Mouse (Mus musculus) hindbrain, embryonic 13.5 days (tissue): Measurements from ENCODE around the gene Acbd6. TPM values are rescaled to one million over a fixed set of nuclear protein-coding genes. Genes with fewer than 3 reads are reported as not detected.

Experiments
- ATAC-seq: fragments of 200-750 bp; cut with Nextera tagmentation; 2 replicates; pipeline ENCODE4 v1.8.0; 2017; ENCODE audit warnings: moderate TSS enrichment; ENCODE audit not compliant: low FRiP score
- H3K27ac ChIP-seq: fragments of 300-500 bp; sonication (generic); 2 replicates; pipeline ENCODE4 v1.5.1; 2015; ENCODE audit warnings: inconsistent platforms, mild to moderate bottlenecking, moderate library complexity
- H3K27me3 ChIP-seq: fragments of 300-500 bp; sonication (generic); 2 replicates; pipeline ENCODE4 v1.6.1; 2015; ENCODE audit warnings: mild to moderate bottlenecking, inconsistent platforms
- H3K36me3 ChIP-seq: fragments of 300-500 bp; sonication (generic); 2 replicates; pipeline ENCODE4 v1.6.1; 2015; ENCODE audit warnings: mild to moderate bottlenecking, inconsistent platforms
- H3K4me1 ChIP-seq: fragments of 300-500 bp; sonication (generic); replicated peaks from 2 replicates; pipeline ENCODE4 v1.6.1; 2015; ENCODE audit warnings: inconsistent platforms
- H3K4me2 ChIP-seq: fragments of 300-500 bp; sonication (generic); 2 replicates; pipeline ENCODE4 v1.6.1; 2015; ENCODE audit warnings: inconsistent platforms, mild to moderate bottlenecking, moderate library complexity
- H3K4me3 ChIP-seq: fragments of 300-500 bp; sonication (generic); 2 replicates; pipeline ENCODE4 v1.5.1; 2015; ENCODE audit warnings: mild to moderate bottlenecking, inconsistent platforms
- H3K9ac ChIP-seq: fragments of 300-500 bp; sonication (generic); 2 replicates; pipeline ENCODE4 v1.6.1; 2015; ENCODE audit warnings: mild to moderate bottlenecking, inconsistent platforms
- H3K9me3 ChIP-seq: fragments of 300-500 bp; sonication (generic); 2 replicates; pipeline ENCODE4 v1.6.1; 2016; ENCODE audit warnings: inconsistent platforms
- WGBS: fragments of 180-500 bp; shearing (Covaris S2); methylation state at CpG from one replicate; pipeline ENCODE4 v1.1.7; 2015; 5-methylcytosine and 5-hydroxymethylcytosine counted together
- polyA plus RNA-seq: library from polyadenylated mRNA; unstranded; fragments of >200 nt; fragmentation: Nextera tagmentation; extraction: Ambion mirVana; gene quantifications from 2 replicates; pipeline ENCODE4 v1.2.1, GENCODE M21; 2015

Gene Acbd6
- polyA plus RNA-seq, 1 experiment from 2014 or later, result 81.2 TPM

DNA sequence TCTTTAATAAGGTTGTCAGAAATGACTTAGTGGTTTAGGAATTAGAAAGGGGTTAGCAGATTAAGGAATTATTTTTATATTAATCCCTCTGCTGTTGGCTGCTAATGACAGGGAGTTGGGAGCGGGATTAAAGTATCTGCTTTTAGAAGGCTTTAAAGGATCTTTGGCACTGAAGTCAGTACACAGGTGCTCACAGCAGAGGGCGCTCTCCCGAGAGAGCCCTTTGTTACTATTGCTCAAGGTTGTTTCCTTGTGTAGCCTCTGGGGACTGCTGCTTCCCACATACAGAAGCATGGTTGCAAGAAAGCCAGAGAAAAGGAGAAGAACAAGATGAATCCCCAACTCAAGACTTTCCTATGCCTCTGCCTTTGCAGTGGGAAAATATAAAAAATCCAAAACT is 6.8 kb downstream of the Acbd6 start:
- no peak for ATAC-seq
- H3K27me3 ChIP-seq, result no peaks in the 10 kb centered on the region

DNA sequence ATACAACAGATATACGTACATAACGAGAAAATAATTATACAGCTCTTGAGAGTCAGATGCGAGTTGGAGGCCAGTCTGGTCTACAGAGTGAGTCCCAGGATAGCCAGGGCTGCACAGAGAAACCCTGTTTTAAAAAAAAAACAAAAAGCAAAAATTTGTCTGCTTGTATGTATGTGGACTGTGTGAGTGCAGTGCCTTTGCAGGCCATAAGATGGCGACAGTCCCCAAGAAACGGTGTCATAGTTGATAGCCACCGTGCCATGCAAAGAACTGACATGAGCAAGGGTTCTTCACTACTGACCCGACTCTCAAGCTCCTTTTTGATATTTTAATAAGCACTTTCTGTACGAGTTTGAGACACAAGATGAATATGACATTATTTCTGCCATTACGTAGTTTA is 10.2 kb downstream of the Acbd6 start:
- H3K9me3 ChIP-seq, result no peaks in the 10 kb centered on the region
- peaks cover 43% of the 10 kb centered on the region for H3K36me3 ChIP-seq
- no peak overlapping the region for H3K4me2 ChIP-seq
- H3K4me3 ChIP-seq, result no peak overlapping the region
- H3K27ac ChIP-seq, result no peak overlapping the region
- no peak overlapping the region for H3K9ac ChIP-seq
- no peaks in the 10 kb centered on the region for H3K27me3 ChIP-seq
- 94% methylated on average over 9 of the region's 9 CpGs for WGBS
- H3K4me1 ChIP-seq, result no peaks in the 10 kb centered on the region
- ATAC-seq, result no peak

More for the DNA sequence above, 6.8 kb downstream of the Acbd6 start:
- peaks cover 19% of the 10 kb centered on the region for H3K4me1 ChIP-seq
- no peak overlapping the region for H3K9ac ChIP-seq
- H3K9me3 ChIP-seq, result no peaks in the 10 kb centered on the region
- H3K36me3 ChIP-seq, result peaks cover 28% of the 10 kb centered on the region
- no peak overlapping the region for H3K27ac ChIP-seq
- no peak overlapping the region for H3K4me3 ChIP-seq
- H3K4me2 ChIP-seq, result no peak overlapping the region
- 21% methylated on average over 3 of the region's 3 CpGs for WGBS

DNA sequence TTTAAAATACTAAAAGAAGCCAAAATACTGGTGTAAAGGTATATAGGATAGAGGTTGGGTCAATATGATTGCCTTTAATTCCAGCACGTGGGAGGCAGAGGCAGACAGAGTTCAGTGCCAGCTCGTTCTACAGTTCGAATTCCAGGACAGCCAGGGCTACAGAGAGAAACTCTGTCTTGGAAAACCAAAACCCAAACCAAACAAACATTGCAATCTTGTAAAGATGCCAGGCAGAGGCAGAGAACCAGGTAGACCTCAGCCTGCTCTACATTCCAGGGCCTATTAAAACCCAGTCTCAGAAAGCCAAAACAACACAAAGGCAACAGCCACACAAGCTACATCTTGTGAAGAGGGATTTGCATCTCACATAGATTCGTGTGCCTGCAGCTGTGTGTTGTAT is 11.4 kb downstream of the Acbd6 start:
- Histone ChIP-seq H3K27me3 (no peaks in the 10 kb centered on the region), H3K9ac (no peak overlapping the region), H3K9me3 (no peaks in the 10 kb centered on the region), H3K4me2 (no peak overlapping the region), H3K36me3 (peaks cover 45% of the 10 kb centered on the region), H3K27ac (no peak overlapping the region), H3K4me1 (no peaks in the 10 kb centered on the region), H3K4me3 (no peak overlapping the region)
- ATAC-seq, result no peak
- WGBS, result 95% methylated on average over 4 of the region's 4 CpGs

DNA sequence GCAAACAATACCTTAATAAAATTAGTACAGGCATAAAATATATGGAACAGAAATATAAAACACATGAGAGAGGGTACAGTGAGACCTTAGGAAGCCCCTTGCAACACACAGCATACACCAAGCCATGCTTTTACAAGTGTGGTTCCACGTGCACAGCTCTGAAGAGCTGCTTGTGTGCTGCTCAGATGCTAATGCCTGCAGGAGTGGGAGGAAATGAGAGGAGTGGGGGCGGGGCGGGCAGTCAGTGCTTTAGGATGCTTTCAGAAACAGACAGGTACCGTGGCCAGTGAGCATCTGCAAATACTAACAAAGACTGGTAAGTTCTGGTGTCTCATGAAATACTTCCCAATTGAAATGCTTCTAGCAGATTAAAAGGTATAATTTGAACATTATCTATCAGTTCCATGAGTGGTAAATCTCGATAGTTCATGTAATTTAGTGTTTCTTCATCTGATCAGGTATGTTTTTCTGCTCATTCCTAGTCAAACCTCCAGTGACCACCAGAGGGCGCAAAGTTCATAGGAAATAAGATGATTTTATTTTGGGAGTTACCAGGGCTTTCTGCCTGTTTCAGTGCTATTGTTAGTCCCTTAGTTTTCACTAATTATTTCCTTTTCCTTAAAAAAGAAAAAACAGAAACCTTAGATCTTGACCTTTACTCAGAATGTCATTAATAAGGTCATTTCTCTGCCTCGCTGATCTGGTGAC is 17.2 kb downstream of the Acbd6 start:
- 31% methylated on average over 7 of the region's 7 CpGs for WGBS
- peaks cover 16% of the 10 kb centered on the region for H3K36me3 ChIP-seq
- no peaks in the 10 kb centered on the region for H3K27me3 ChIP-seq
- no peaks in the 10 kb centered on the region for H3K4me1 ChIP-seq
- H3K4me2 ChIP-seq, result no peak overlapping the region
- H3K9ac ChIP-seq, result no peak overlapping the region
- H3K9me3 ChIP-seq, result no peaks in the 10 kb centered on the region
- H3K4me3 ChIP-seq, result no peak overlapping the region
- peak; percentile 63 for ATAC-seq
- H3K27ac ChIP-seq, result no peak overlapping the region

DNA sequence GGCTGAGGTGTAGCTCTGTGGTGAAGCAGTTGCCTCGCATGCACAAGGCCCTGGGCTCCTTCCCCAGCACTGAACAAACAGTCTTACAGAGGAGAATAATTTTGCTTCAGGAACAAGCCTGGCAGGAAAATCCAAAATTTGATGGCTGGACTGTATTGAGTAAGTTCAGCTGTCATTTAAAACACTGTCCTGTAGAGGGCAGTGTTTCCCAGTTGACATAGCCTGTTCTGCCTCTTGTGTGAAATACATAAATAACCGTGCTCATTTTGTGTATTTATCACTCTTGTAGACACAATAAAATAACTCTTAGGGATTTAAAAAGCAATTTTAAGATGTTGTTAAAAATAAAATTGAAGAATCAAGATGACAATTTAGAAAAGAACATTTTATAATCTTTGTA is 18.5 kb downstream of the Acbd6 start:
- peak; percentile 65 for ATAC-seq
- no peaks in the 10 kb centered on the region for H3K4me1 ChIP-seq
- no peak overlapping the region for H3K9ac ChIP-seq
- H3K4me3 ChIP-seq, result no peak overlapping the region
- 28% methylated on average over 2 of the region's 2 CpGs for WGBS
- no peak overlapping the region for H3K4me2 ChIP-seq
- H3K27ac ChIP-seq, result no peak overlapping the region
- no peaks in the 10 kb centered on the region for H3K9me3 ChIP-seq
- peaks cover 14% of the 10 kb centered on the region for H3K36me3 ChIP-seq
- H3K27me3 ChIP-seq, result no peaks in the 10 kb centered on the region

DNA sequence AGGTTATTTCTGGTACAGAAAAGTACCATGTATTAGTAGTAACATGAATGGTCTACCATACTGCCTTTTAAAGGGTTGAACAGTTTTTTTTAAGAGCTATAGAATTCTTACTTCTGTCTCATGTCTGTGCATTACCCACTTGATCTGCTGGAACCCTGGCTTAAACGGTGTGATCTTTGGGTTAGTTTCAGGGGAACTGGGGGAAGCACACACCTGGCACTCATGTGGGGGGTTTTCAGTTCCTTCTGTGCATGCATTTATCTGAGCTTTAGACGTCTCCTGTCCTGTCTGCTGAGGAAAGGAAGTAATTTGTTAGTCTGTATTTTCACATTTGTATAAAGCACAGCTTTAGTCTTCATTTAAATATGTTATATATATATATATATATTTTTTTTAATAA is 19.4 kb downstream of the Acbd6 start:
- H3K9me3 ChIP-seq, result no peaks in the 10 kb centered on the region
- H3K9ac ChIP-seq, result no peak overlapping the region
- no peak overlapping the region for H3K27ac ChIP-seq
- H3K4me1 ChIP-seq, result no peaks in the 10 kb centered on the region
- no peak overlapping the region for H3K4me3 ChIP-seq
- H3K4me2 ChIP-seq, result no peak overlapping the region
- peaks cover 10% of the 10 kb centered on the region for H3K36me3 ChIP-seq
- WGBS, result 68% methylated on average over 2 of the region's 2 CpGs
- no peaks in the 10 kb centered on the region for H3K27me3 ChIP-seq
- ATAC-seq, result no peak

DNA sequence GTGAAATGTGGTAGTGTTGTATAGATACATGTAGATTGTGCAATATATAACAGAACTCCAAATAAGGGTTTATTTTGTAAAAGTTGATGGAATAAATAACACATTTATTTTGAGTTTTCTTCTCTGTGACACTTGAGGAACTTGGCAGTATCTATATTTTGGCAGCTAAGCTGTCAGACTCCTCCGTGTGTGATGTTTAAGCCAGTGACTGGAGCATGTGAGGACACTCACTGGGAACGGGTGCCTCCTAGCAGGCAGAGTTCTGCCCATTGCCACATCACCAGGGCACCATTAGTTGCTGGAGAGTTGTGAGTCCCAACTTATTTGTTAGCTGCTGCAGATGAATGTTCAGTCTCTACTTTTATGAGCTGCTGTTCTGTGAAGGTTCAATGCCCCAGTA is 30.0 kb downstream of the Acbd6 start:
- H3K4me3 ChIP-seq, result no peak overlapping the region
- no peaks in the 10 kb centered on the region for H3K4me1 ChIP-seq
- H3K4me2 ChIP-seq, result no peak overlapping the region
- no peak overlapping the region for H3K27ac ChIP-seq
- 93% methylated on average over 2 of the region's 2 CpGs for WGBS
- ATAC-seq, result no peak
- H3K27me3 ChIP-seq, result no peaks in the 10 kb centered on the region
- H3K36me3 ChIP-seq, result no peaks in the 10 kb centered on the region
- no peaks in the 10 kb centered on the region for H3K9me3 ChIP-seq
- no peak overlapping the region for H3K9ac ChIP-seq

DNA sequence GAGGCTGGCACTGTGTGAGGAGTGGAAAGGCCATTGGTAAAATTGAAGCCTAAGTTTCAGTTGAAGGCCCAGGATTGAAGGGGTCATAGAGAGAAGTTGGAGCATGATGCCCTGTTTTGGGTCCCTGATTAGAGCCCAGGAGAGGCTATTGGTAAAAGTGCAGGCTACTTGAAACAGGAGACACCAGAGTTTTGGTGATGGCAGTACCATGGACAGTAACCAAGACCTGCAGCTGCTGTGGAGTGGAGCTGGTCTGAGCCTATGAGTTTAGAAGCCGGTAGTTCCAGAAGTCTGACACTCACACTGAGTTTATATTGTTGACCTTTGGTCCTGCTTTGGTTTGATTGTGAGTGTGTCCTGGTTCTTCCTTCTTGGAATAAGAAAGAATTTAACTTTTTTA is 36.2 kb downstream of the Acbd6 start:
- H3K27ac ChIP-seq, result no peak overlapping the region
- no peaks in the 10 kb centered on the region for H3K27me3 ChIP-seq
- no peak overlapping the region for H3K4me2 ChIP-seq
- no peaks in the 10 kb centered on the region for H3K36me3 ChIP-seq
- no peak overlapping the region for H3K9ac ChIP-seq
- H3K4me3 ChIP-seq, result no peak overlapping the region
- H3K9me3 ChIP-seq, result no peaks in the 10 kb centered on the region
- no peak for ATAC-seq
- 81% methylated on average over 1 of the region's 1 CpGs for WGBS
- H3K4me1 ChIP-seq, result no peaks in the 10 kb centered on the region

DNA sequence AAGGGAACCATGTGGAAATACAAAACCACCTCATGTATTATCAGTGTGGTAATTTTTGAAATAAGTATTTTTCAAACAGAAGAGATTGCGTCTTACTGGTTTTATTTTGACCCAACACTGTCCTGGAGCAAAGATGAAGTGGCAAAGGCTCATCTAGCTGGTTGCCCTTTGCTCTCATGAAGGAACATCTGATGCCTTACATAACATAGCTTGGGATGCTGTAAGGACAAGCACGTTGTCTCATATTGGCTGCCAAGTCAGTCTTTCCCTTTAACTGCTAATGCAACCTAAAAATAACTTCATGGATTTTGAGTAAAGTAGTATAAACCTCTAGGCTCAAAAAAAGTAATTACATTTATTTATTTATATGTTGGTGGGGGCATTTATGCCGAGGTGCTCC is 38.7 kb downstream of the Acbd6 start:
- Histone ChIP-seq H3K4me3 (no peak overlapping the region), H3K27me3 (no peaks in the 10 kb centered on the region), H3K9me3 (no peaks in the 10 kb centered on the region), H3K9ac (no peak overlapping the region), H3K4me1 (no peaks in the 10 kb centered on the region), H3K27ac (no peak overlapping the region), H3K4me2 (no peak overlapping the region), H3K36me3 (no peaks in the 10 kb centered on the region)
- ATAC-seq, result no peak
- 93% methylated on average over 3 of the region's 3 CpGs for WGBS

DNA sequence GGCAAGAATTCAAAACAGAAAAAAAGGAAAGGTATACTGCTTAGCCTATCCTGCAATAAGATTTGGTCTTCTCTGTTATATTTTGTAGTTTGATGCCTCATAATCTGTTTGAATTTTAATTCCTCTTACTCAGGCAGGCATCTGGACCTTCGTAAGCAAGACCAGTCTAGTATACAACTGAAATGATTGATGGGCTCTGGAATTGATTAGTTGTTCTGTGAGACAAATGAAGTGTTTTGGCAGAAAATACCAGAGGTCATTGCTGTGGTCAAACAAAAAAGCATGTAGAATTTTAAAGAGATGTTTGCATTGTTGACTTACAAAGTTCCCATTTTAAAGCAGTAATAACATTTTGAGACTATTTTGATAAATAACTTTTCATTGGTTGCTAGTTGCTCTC is 46.8 kb downstream of the Acbd6 start:
- Histone ChIP-seq H3K4me3 (no peak overlapping the region), H3K9ac (no peak overlapping the region), H3K27me3 (no peaks in the 10 kb centered on the region), H3K9me3 (no peaks in the 10 kb centered on the region), H3K4me1 (peaks cover 22% of the 10 kb centered on the region), H3K27ac (no peak overlapping the region), H3K36me3 (no peaks in the 10 kb centered on the region), H3K4me2 (no peak overlapping the region)
- no peak for ATAC-seq
- WGBS, result 20% methylated on average over 1 of the region's 1 CpGs

DNA sequence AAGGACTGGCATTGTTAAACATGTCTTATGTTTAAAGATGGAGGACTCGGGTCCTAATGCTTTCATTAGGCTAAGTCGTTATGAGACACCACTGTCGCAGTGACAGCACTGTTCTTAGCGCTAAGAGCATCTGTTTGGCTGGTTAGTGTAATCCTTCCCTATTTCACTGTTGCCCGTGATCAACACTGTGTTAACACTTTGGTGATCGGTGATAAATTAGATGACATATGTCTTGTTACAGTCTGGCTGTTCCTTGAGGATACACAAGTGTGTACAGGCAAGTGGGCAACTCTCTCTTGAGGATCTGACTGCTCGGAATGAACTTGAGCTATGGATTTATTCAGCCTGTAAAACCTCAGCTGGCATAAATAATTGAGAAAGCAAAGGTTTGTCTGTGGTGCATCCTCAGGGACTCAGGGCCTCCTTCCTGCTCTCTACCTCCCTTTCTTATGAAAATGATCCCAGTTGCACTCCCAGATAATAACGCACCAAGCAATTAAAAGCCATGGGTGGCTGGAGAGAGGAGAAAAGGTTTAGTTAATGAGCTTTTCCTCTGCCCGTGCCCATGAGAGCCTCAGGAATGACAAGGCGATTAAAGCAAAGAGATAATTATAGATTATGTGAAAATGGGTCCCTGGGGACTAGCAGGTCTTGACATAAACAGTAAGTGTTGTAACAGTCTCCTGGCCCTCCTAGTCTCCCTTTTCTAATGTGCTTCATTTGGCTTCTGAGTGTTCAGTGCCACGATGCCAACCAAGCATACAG is 47.7 kb downstream of the Acbd6 start:
- H3K4me3 ChIP-seq, result no peak overlapping the region
- H3K27me3 ChIP-seq, result no peaks in the 10 kb centered on the region
- peak overlapping the region; percentile 26 for H3K4me2 ChIP-seq
- H3K27ac ChIP-seq, result peak overlapping the region; percentile 72
- H3K36me3 ChIP-seq, result no peaks in the 10 kb centered on the region
- no peak overlapping the region for H3K9ac ChIP-seq
- peak; percentile 90 for ATAC-seq
- peaks cover 22% of the 10 kb centered on the region for H3K4me1 ChIP-seq
- no peaks in the 10 kb centered on the region for H3K9me3 ChIP-seq
- WGBS, result 21% methylated on average over 11 of the region's 11 CpGs

DNA sequence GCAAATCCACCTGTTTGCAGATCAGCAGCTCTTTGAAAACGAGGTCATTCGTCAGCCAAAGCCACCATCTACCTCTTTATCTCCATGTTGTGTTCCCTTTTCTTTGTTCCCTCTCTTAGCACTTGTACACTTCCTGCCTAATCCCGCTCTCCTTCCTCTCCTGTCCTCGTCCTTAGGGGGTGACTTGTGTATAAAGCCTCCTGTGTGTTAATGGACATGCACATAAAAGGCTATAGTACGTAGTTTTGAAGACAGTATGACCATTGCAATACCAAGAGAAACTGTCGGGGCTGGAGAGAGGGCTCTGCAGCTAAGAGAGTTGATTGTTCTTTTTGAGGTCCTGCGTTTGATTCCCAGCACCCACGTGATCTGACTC is 48.2 kb downstream of the Acbd6 start:
- no peaks in the 10 kb centered on the region for H3K9me3 ChIP-seq
- no peak overlapping the region for H3K9ac ChIP-seq
- H3K27ac ChIP-seq, result peak overlapping the region; percentile 72; the same call in 1 of the 2 replicates
- H3K4me3 ChIP-seq, result no peak overlapping the region
- peak overlapping the region; percentile 26; the same call in 1 of the 2 replicates for H3K4me2 ChIP-seq
- H3K36me3 ChIP-seq, result no peaks in the 10 kb centered on the region
- no peak for ATAC-seq
- no peaks in the 10 kb centered on the region for H3K27me3 ChIP-seq
- peaks cover 22% of the 10 kb centered on the region for H3K4me1 ChIP-seq
- 59% methylated on average over 8 of the region's 8 CpGs for WGBS

DNA sequence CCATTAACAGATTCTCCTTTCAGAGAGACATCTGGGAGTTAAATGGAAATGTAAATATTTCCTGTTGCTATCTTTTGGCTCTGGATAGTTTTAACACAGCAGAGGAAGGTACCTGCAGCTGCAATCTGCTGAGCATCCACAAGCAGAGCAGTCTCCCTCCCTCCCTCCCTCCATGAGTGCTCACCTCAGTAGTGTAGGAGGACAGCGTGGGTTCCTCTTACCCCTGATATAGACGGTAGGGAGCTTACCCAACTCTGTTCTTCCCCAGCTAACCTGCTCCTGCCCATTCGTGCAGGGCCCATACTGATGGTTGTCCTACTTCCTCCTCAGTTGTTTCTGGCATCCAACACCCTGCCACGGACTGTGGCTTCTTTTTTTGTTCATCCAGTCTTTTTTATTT is 50.6 kb downstream of the Acbd6 start:
- H3K4me2 ChIP-seq, result no peak overlapping the region
- ATAC-seq, result no peak
- H3K27me3 ChIP-seq, result no peaks in the 10 kb centered on the region
- WGBS, result 69% methylated on average over 4 of the region's 4 CpGs
- H3K9me3 ChIP-seq, result no peaks in the 10 kb centered on the region
- H3K9ac ChIP-seq, result no peak overlapping the region
- no peak overlapping the region for H3K27ac ChIP-seq
- H3K4me1 ChIP-seq, result peaks cover 22% of the 10 kb centered on the region
- H3K4me3 ChIP-seq, result no peak overlapping the region
- no peaks in the 10 kb centered on the region for H3K36me3 ChIP-seq
